Mouse (Mus musculus) adrenal gland, adult (tissue): ENCODE measurements around the gene Hhatl.

Source experiments
- DNase-seq, 2 experiments: peaks; one replicate each; pipeline ENCODE4 v3.0.0; 2022 to 2023; ENCODE audit warnings: low spot score in 1 of 2; ENCODE audit not compliant: inconsistent age in 2 of 2

The Hhatl gene

GRCm38 (mm10) chr9:121791757-121792521 is at the start of gene Hhatl:
TSS of gene Hhatl (minus strand) at chr9:121792507.
- DNase-seq = no peak

GRCm38 (mm10) chr9:121839622-121839965 is 47.3 kb upstream of the Hhatl start:
- DNase-seq = no peak

- peak; percentile 85 to 92 for DNase-seq
Observed at GRCm38 (mm10) chr9:121838829-121839621, 46.7 kb upstream of the Hhatl start, which contains the start of gene Ccdc13. TSS of gene Ccdc13 (minus strand) at chr9:121839461.

- no peak for DNase-seq
Observed at GRCm38 (mm10) chr9:121838008-121838407, 45.7 kb upstream of the Hhatl start.

GRCm38 (mm10) chr9:121833825-121834224 is 41.5 kb upstream of the Hhatl start:
- DNase-seq = no peak

GRCm38 (mm10) chr9:121830956-121831293 is 38.6 kb upstream of the Hhatl start:
- peak; percentile 74 to 94 for DNase-seq

- peak; percentile 44 to 79 for DNase-seq
Observed at GRCm38 (mm10) chr9:121830243-121830955, 38.1 kb upstream of the Hhatl start.

- no peak for DNase-seq
Observed at GRCm38 (mm10) chr9:121829270-121829992, 37.1 kb upstream of the Hhatl start.

GRCm38 (mm10) chr9:121828314-121828713 is 36.0 kb upstream of the Hhatl start:
- DNase-seq = no peak

GRCm38 (mm10) chr9:121826356-121826755 is 34.0 kb upstream of the Hhatl start:
- DNase-seq = no peak

GRCm38 (mm10) chr9:121823991-121824390 is 31.7 kb upstream of the Hhatl start:
- DNase-seq = no peak

- no peak for DNase-seq
Observed at GRCm38 (mm10) chr9:121823051-121823450, 30.7 kb upstream of the Hhatl start.

- DNase-seq = peak in 1 of 2 experiments; percentile 54
Observed at GRCm38 (mm10) chr9:121822585-121822991, 30.3 kb upstream of the Hhatl start.

- DNase-seq = no peak
Observed at GRCm38 (mm10) chr9:121820765-121821164, 28.5 kb upstream of the Hhatl start.

- DNase-seq = peak in 1 of 2 experiments; percentile 60
Observed at GRCm38 (mm10) chr9:121819771-121820471, 27.6 kb upstream of the Hhatl start.

- peak; percentile 43 to 83 for DNase-seq
Observed at GRCm38 (mm10) chr9:121819073-121819770, 26.9 kb upstream of the Hhatl start.

GRCm38 (mm10) chr9:121815183-121815582 is 22.9 kb upstream of the Hhatl start:
- DNase-seq = no peak

- DNase-seq = peak in 1 of 2 experiments; percentile 66
Observed at GRCm38 (mm10) chr9:121810081-121810821, 17.9 kb upstream of the Hhatl start.

- no peak for DNase-seq
Observed at GRCm38 (mm10) chr9:121808511-121808910, 16.2 kb upstream of the Hhatl start.
